Mouse (Mus musculus): Measurements from ENCODE around the gene Olfr1121. TPM values are rescaled to one million over a fixed set of nuclear protein-coding genes. Genes with fewer than 3 reads are reported as not detected.

The Olfr1121 gene
- polyA plus RNA-seq, 1 experiment from 2014 or later: not detected

Other genes with a start within 250 kb of the Olfr1121 start
- gene Olfr1110, start 229.6 kb upstream of the Olfr1121 start, polyA plus RNA-seq (2015; fragmentation: Nextera tagmentation; extraction: Ambion mirVana): not detected in 2 replicates
- gene Olfr1111, start 217.3 kb upstream of the Olfr1121 start, polyA plus RNA-seq (2015; fragmentation: Nextera tagmentation; extraction: Ambion mirVana): not detected in 2 replicates
- not detected in 2 replicates for gene Olfr1112, start 182.1 kb upstream of the Olfr1121 start, polyA plus RNA-seq (2015; fragmentation: Nextera tagmentation; extraction: Ambion mirVana)
- not detected in 2 replicates for gene Olfr1113, start 160.9 kb upstream of the Olfr1121 start, polyA plus RNA-seq (2015; fragmentation: Nextera tagmentation; extraction: Ambion mirVana)
- not detected in 2 replicates for gene Olfr1115, start 121.9 kb upstream of the Olfr1121 start, polyA plus RNA-seq (2015; fragmentation: Nextera tagmentation; extraction: Ambion mirVana)
- gene Olfr1116, start 102.4 kb upstream of the Olfr1121 start, polyA plus RNA-seq (2015; fragmentation: Nextera tagmentation; extraction: Ambion mirVana): not detected in 2 replicates
- not detected in 2 replicates for gene Olfr1118, start 62.3 kb upstream of the Olfr1121 start, polyA plus RNA-seq (2015; fragmentation: Nextera tagmentation; extraction: Ambion mirVana)
- gene Olfr1120, start 15.1 kb upstream of the Olfr1121 start, polyA plus RNA-seq (2015; fragmentation: Nextera tagmentation; extraction: Ambion mirVana): not detected in 2 replicates
- gene Olfr1122, start 16.0 kb downstream of the Olfr1121 start, polyA plus RNA-seq (2015; fragmentation: Nextera tagmentation; extraction: Ambion mirVana): not detected in 2 replicates
- not detected in 2 replicates for gene Olfr1123, start 46.7 kb downstream of the Olfr1121 start, polyA plus RNA-seq (2015; fragmentation: Nextera tagmentation; extraction: Ambion mirVana)
- 0.06 TPM in 1 of 2 replicates, not detected in the other for gene Olfr1124, start 60.4 kb downstream of the Olfr1121 start, polyA plus RNA-seq (2015; fragmentation: Nextera tagmentation; extraction: Ambion mirVana)
- not detected in 2 replicates for gene Olfr1126, start 84.1 kb downstream of the Olfr1121 start, polyA plus RNA-seq (2015; fragmentation: Nextera tagmentation; extraction: Ambion mirVana)
- gene Pramel7, start 127.2 kb downstream of the Olfr1121 start, polyA plus RNA-seq (2015; fragmentation: Nextera tagmentation; extraction: Ambion mirVana): not detected in 2 replicates
- not detected in 2 replicates for gene Pramel6, start 136.7 kb downstream of the Olfr1121 start, polyA plus RNA-seq (2015; fragmentation: Nextera tagmentation; extraction: Ambion mirVana)
- gene Olfr153, start 161.9 kb downstream of the Olfr1121 start, polyA plus RNA-seq (2015; fragmentation: Nextera tagmentation; extraction: Ambion mirVana): not detected in 2 replicates
- gene Olfr1128, start 175.6 kb downstream of the Olfr1121 start, polyA plus RNA-seq (2015; fragmentation: Nextera tagmentation; extraction: Ambion mirVana): not detected in 2 replicates
- gene Olfr1129, start 204.0 kb downstream of the Olfr1121 start, polyA plus RNA-seq (2015; fragmentation: Nextera tagmentation; extraction: Ambion mirVana): not detected in 2 replicates
- gene Olfr1130, start 236.3 kb downstream of the Olfr1121 start, polyA plus RNA-seq (2015; fragmentation: Nextera tagmentation; extraction: Ambion mirVana): not detected in 2 replicates

Data from lung, embryonic 16.5 days (tissue).